15 mouse cellular contexts compared by ENCODE assay signal in the genomic region with DNA sequence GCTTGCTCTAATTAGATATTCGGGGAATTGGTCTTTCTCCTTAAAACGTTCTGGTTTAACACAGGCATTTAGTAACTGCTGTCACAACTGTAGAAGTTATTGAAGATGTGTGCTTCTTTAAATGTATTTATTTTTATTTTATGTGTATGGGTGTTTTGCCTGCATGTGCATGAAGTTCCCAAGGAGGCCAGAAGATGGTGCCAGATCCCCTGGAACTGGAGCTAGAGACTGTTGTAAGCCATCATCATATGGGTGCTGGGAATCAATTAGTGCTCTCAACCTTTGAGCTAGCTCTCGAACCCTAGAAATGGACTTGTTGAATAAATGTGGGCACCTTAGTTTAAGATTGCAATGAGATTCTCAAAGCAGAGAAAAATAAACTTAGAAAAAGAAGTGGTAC. TPM values are rescaled to one million over a fixed set of nuclear protein-coding genes. Genes with fewer than 3 reads are reported as not detected.
DNase-seq lines count a peak whose midpoint lies in the region; ATAC-seq and TF ChIP-seq lines count a peak whose summit lies in the region.
"Had no signal": no experiment of that assay in that cellular context is flagged by ENCODE, and none has a peak within 500 bp of the region (broad histone marks: within the 10 kb centered on the region; RNA-seq: fewer than 3 reads in every experiment).

No protein-coding gene starts in this region.

- no peak for ATAC-seq in erythroid progenitor cell, adult 5-6 weeks (replicated peaks; ENCODE audit: low FRiP score, poor library complexity, severe bottlenecking)
- ATAC-seq: forebrain, embryonic 14.5 days had no signal

- no peaks in the 10 kb centered on the region for H3K79me2 ChIP-seq in heart, adult 2 months (replicated peaks; ENCODE audit: control insufficient read depth, insufficient read depth, low read length)

- peak; percentile 52 for TF ChIP-seq CTCF in heart, adult 2 months (IDR thresholded peaks at IDR 0.05)
- 0 out of 2 replicates have a peak, but pooled peaks have one; percentile 16 for TF ChIP-seq CTCF in lung, adult 2 months (IDR thresholded peaks at IDR 0.05; ENCODE audit: insufficient read depth, low read length)
- TF ChIP-seq CTCF in E14TG2a.4 (conservative IDR thresholded peaks at IDR 0.05; ENCODE audit: low read length) = peak; percentile 54
- TF ChIP-seq CTCF in brain, embryonic 14.5 days (IDR thresholded peaks at IDR 0.05; ENCODE audit: borderline replicate concordance, extremely low read depth, insufficient read depth, insufficient read length) = peak; percentile 8; the same call in 1 of the 2 replicates

- no peak for TF ChIP-seq POLR2A in heart, adult 2 months (IDR thresholded peaks at IDR 0.05; ENCODE audit: insufficient read depth, low read depth, low read length)
- no peak for TF ChIP-seq POLR2A in lung, adult 2 months (IDR thresholded peaks at IDR 0.05; ENCODE audit: borderline replicate concordance, extremely low read depth, low read depth, low read length)
- no peak for TF ChIP-seq POLR2A in brain, embryonic 14.5 days (IDR thresholded peaks at IDR 0.05; ENCODE audit: borderline replicate concordance, extremely low read depth, insufficient read depth, insufficient read length, poor library complexity, severe bottlenecking)

- no peak overlapping the region for H3K9ac ChIP-seq in heart, adult 2 months (ENCODE audit: low read depth, low read length)
- H3K9ac ChIP-seq: embryonic facial prominence, embryonic 13.5 days; neural tube, embryonic 13.5 days had no signal

- WGBS in heart, adult 2 months = 75% methylated on average over 3 of the region's 3 CpGs
- 78% methylated on average over 3 of the region's 3 CpGs for WGBS in lung, adult 2 months

- H3K4me1 ChIP-seq in heart, adult 2 months (ENCODE audit: control insufficient read depth, insufficient read depth, low read length) = peaks cover 4% of the 10 kb centered on the region
- H3K4me1 ChIP-seq in lung, adult 2 months (ENCODE audit: control insufficient read depth, insufficient read depth, low read length) = peaks cover 6% of the 10 kb centered on the region
- H3K4me1 ChIP-seq in E14TG2a.4 (replicated peaks; ENCODE audit: low read depth, low read length) = no peaks in the 10 kb centered on the region

- H3K27ac ChIP-seq in heart, adult 2 months = no peak overlapping the region
- H3K27ac ChIP-seq: embryonic facial prominence, embryonic 13.5 days; neural tube, embryonic 13.5 days had no signal

- H3K4me3 ChIP-seq in heart, adult 2 months = no peak overlapping the region
- H3K4me3 ChIP-seq in lung, adult 2 months (replicated peaks; ENCODE audit: extremely low read depth, low read depth, low read length) = no peak overlapping the region
- H3K4me3 ChIP-seq in E14TG2a.4 (replicated peaks; ENCODE audit: low read length) = no peak overlapping the region
- H3K4me3 ChIP-seq: embryonic facial prominence, embryonic 13.5 days; neural tube, embryonic 13.5 days had no signal

- intact Hi-C loops in heart, adult 2 months (cut with DNase I) = no loop called here
- intact Hi-C loops in heart, postnatal 36 days (cut with DNase I) = no loop called here

- no peak for TF ChIP-seq EP300 in heart, adult 2 months (IDR thresholded peaks at IDR 0.05; ENCODE audit: insufficient read depth, low read depth, low read length)

- no peaks in the 10 kb centered on the region for H3K27me3 ChIP-seq in heart, adult 2 months (ENCODE audit: control insufficient read depth, insufficient read depth, low read length)
- no peaks in the 10 kb centered on the region for H3K27me3 ChIP-seq in E14TG2a.4 (ENCODE audit: insufficient read depth, low read length)
- H3K27me3 ChIP-seq: embryonic facial prominence, embryonic 13.5 days; neural tube, embryonic 13.5 days had no signal

- H3K36me3 ChIP-seq in heart, adult 2 months (ENCODE audit: control insufficient read depth, insufficient read depth, low read length) = peaks cover 6% of the 10 kb centered on the region; the same call in 1 of the 2 replicates
- H3K36me3 ChIP-seq in E14TG2a.4 (ENCODE audit: insufficient read depth, low read length) = no peaks in the 10 kb centered on the region
- H3K36me3 ChIP-seq: embryonic facial prominence, embryonic 13.5 days; neural tube, embryonic 13.5 days had no signal

- DNase-seq in heart, adult 2 months = no peak
- DNase-seq in heart, postnatal 36 days = no peak
- DNase-seq in lung, adult 2 months = no peak
- DNase-seq in lung, postnatal 36 days = no peak
- DNase-seq in brain, embryonic 14.5 days (ENCODE audit: low read depth) = no peak
- DNase-seq in embryo, embryonic 10 days (ENCODE audit: low spot score) = no peak
- DNase-seq: gastrocnemius, postnatal 25 days; lung, postnatal 4 days; midbrain, embryonic 14.5 days; thymus, postnatal 25 days had no signal

- H3K9me3 ChIP-seq in E14TG2a.4 (ENCODE audit: low read length) = no peaks in the 10 kb centered on the region

RNA-seq across cellular contexts. Expression of a gene that starts 27.1 kb away (rescaled TPM):
- 10 to 100 TPM; 41.3 to 44.1 TPM for total RNA-seq in heart, adult 2 months (2021)
- polyA plus RNA-seq in heart, adult 2 months (2012; rRNA removed) = 9.2 and 18.1 TPM in 2 replicates
- total RNA-seq in heart, postnatal 36 days (2021) = 10 to 100 TPM; 31.7 to 58.7 TPM
- 4.8 and 7.8 TPM in 2 replicates for polyA plus RNA-seq in lung, adult 2 months (2012; rRNA removed)
- polyA plus RNA-seq in brain, embryonic 14.5 days (2012; rRNA removed) = 25.2 and 28.5 TPM in 2 replicates
- total RNA-seq in erythroid progenitor cell, adult 5-6 weeks (2015; ENCODE audit: low replicate concordance) = 145 and 170 TPM in 2 replicates
- 145 and 177 TPM in 2 replicates for total RNA-seq in erythroid progenitor cell, adult 5-6 weeks (2017; ENCODE audit: low replicate concordance)

RNA-seq across cellular contexts. Expression of a gene that starts 42.8 kb away (rescaled TPM):
- total RNA-seq in heart, adult 2 months (2021) = 10 to 100 TPM; 47.7 to 48.9 TPM
- polyA plus RNA-seq in heart, adult 2 months (2012; rRNA removed) = 7.4 and 25.6 TPM in 2 replicates
- 10 to 100 TPM; 42.1 to 51.2 TPM for total RNA-seq in heart, postnatal 36 days (2021)
- 3.0 and 5.9 TPM in 2 replicates for polyA plus RNA-seq in lung, adult 2 months (2012; rRNA removed)
- 120 and 121 TPM in 2 replicates for polyA plus RNA-seq in brain, embryonic 14.5 days (2012; rRNA removed)
- total RNA-seq in erythroid progenitor cell, adult 5-6 weeks (2015; ENCODE audit: low replicate concordance) = 79.3 and 83.4 TPM in 2 replicates
- 56.4 and 71.6 TPM in 2 replicates for total RNA-seq in erythroid progenitor cell, adult 5-6 weeks (2017; ENCODE audit: low replicate concordance)
